Mouse (Mus musculus) adrenal gland, adult 2 months (tissue): Measurements from ENCODE around the gene Ndc1. TPM values are rescaled to one million over a fixed set of nuclear protein-coding genes. Genes with fewer than 3 reads are reported as not detected.

Experiments used
- DNase-seq: peaks from one replicate; pipeline ENCODE4 v3.0.0; 2021
- long read RNA-seq: library from polyadenylated mRNA; stranded (forward); transcript quantifications from one replicate; pipeline ENCODE4 v2.0.0, GENCODE M21; 2021
- polyA plus RNA-seq: library from polyadenylated mRNA; depleted of rRNA; stranded (reverse); fragments of >200 nt; gene quantifications from 2 replicates; pipeline ENCODE4 v1.2.3, GENCODE M21; 2012; rRNA removed
- total RNA-seq, 2 experiments: library from RNA; stranded (reverse); gene quantifications; 2 replicates each; pipeline ENCODE4 v1.2.3; 2021

Gene Ndc1
- total RNA-seq (10 to 100 TPM; 10.7 to 11.3 TPM), polyA plus RNA-seq (15.9 and 17.0 TPM in 2 replicates)
- long read RNA-seq, full-length matches to known transcripts, result 5 of 9 reads
- long read RNA-seq, partial matches to known transcripts, result 0 of 9 reads
- long read RNA-seq, other reads (novel, unspliced or antisense), result 4 of 9 reads

DNA sequence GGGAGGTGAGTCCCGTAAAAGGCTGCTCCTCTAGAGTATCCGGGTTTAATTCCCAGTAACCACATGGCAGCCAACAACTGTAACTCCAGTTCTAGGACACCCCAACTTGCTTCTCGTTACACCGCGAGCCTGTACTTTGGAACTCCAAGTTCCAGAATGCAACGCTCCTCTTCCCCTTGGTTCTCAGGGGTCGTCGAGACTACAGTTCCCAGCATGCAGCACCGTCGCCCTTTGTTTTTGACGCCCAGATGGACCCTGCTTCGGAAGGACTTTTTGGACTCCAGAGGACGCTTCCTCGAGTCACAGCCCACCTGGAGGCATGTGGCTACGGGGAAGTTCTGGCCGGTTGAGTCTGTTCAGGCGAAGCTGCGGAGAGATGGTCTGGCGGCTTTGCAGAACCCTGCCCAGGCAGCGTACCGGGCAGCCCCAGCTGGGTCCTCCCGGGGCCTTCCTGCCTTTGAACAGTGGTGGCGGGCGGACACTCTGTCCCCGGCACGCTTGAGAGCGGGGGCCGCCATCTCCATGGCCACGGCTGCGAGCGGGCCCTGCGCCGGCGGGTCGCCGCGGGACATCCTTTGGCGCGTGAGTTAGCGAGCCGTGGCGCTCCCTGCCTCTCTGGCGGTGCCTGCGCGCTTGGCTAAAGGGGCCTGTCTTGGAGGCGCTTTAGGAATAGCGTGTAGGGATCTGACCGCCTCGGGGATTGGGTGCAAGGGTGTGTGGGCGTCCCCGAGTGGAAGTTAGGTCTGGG is at the start of gene Ndc1:
Ndc1 (plus strand) TSS at position 218 of the 748 bp plus-strand sequence.
- DNase-seq, result peak; percentile 91

DNA sequence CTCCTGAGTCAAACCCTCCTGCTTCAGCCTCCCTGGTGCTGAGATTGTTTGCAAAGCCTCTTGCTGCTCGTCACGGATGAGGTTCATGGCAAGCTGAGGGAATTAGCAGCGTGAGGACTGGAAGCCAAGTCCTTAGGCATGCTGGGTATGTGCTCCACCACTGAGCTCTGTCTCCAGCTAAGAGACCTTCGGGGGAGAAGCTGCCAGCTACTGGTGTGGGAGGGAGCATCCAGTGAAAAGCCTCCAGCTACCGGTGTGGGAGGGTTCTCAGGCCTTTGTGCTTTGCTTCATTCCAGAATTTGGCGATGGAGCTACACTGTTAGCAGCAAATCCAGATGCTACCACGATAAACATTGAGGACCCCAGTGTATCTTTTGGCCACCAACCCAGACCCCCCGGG is 48.9 kb upstream of the Ndc1 start:
- no peak for DNase-seq

DNA sequence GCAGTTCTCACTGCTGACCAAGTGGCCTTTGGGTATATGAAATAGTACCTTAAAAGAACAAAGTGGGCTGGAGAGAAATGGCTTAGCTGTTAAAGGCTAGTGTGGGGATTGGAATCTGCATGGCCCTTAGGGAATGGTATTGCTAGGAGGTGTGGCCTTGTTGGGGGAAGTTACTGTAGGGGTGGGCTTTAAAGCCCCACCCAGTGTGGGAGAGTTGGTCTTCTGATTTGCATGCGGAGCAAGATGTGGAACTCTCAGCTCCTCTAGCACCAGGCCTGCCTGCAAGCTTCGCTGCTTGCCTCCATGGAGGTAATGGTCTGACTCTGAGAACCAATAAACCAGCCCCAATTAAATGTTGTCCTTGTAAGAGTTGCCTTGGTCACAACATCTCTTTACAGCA is 46.5 kb upstream of the Ndc1 start:
- no peak for DNase-seq

DNA sequence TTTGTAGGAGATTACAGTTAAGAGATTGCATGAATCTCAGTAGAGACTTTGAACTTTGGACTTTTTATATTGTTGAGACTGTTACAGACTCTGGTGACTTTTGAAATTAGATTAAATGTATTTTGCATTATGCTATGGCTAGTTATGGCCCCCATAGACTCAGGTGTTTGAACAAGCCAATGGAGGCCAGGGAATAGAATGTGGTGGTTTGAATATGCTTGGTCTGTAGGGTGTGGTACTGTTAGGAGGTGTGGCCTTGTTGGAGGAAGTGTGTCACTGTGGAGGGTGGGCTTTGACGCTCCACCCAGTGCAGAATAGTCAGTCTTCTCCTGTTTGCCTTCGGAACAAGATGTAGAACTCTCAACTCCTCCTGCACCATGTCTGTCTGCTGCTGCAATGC is 44.5 kb upstream of the Ndc1 start:
- no peak for DNase-seq

DNA sequence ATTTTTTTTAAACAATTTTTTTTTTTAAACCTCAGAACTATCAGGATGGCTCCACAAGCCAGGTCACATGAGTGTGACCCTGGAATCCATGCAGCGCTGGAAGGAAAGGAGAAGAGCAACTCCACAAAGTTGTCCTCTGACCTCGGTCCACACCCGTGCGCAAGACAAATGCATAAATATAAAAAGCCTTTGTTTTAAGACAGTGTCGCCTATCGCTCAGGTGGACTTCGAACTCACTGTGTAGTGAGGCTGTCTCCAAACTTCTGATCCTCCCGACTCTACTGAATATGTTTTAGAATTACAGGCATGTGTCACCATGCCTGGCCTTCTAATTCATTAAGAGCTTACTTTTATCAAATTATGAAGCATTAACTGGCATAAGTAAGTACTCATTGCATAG is 39.1 kb upstream of the Ndc1 start:
- DNase-seq, result no peak

DNA sequence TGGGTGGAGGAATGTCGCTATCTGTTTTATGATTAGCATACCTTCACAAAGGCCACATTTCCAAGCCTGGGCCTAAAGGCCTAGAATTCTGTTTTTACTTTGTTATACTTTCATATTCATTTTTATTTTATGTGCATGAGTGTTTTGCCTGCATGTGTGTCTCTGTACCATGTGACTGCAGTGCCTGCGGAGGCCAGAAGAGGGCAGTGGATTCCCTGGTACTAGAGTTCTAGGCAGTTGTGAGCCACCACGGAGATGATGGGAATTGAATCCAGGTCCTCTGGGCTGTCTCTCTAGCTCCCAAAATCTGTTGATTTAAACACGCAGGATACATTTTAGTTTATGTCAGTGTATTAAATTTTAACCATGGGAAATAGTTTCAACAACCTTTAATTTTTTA is 34.1 kb upstream of the Ndc1 start:
- DNase-seq, result no peak

DNA sequence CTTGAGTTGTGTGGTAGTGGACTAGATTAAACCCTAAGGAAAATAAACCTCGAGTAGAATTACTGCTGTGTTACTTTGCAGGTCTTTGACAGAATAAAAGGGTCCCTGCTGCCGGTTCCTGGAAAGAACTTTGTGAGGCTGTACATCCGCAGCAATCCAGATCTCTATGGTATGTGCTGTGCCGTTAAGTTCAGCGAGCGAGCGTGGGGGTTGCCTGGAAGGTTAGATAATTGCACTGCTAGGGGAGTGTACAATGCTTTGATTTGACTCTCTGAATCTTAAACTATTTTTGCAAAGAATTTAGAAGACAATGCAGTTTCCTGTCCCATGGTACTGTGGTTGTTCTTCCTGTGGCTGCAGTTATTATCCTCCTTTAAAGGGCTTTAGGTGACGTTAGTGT is 31.2 kb upstream of the Ndc1 start:
- no peak for DNase-seq

DNA sequence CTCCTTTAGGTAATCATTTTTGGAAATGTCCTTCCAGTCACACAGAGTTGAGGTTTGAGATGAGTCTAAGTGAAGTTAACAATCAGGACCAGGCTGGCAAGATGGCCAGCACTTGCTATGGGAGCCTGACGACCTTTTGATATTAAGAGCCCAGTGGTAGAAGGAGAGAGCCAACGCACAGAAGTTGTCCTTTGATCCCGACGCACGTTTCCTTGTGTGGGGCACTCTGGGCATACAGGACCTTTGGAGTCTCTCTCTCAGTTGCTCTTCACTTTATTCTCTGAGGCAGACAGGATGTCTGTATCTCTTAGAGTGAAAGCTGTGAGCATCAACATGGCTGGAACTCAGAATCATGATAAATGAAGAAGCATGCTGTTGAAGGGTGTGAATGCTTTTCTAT is 30.1 kb upstream of the Ndc1 start:
- DNase-seq, result no peak

DNA sequence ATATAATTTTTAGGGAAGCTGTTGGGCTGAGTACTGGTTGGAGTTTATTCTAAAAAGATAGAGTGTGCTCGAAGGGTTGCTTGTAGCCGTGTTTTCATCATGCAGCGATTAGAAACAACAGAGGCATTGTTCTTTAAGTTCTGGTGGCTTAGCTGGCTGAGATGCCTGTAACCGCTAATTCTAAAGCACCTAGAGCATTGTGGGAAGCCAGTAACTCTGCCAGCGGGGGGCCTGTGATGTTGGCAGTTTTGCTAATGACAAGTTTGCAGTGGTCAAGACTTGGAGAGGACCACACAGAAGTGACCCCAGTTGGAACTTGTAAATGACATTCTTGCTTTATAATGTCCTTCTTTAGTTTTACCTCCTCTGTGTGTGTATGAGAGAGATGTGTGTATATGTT is 26.2 kb upstream of the Ndc1 start:
- DNase-seq, result no peak

DNA sequence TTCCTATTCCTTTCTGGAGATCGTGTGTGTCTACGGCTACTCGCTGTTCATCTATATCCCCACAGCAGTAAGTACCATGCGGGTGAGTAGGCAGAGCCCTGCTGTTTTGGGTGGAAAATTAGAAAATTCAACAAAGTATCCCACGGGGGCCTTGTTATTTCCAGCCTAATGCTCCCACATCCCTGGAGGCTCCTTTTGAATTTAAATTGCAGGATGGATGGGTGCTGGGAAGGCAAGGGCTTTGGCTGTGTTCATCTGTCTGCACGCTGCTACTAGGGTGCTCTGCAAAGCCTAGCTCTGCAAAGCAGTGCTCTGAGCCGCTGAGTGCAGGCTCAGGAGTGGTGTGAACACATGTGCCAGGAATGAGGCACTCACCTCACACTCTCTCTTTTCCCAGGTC is 23.0 kb upstream of the Ndc1 start:
- no peak for DNase-seq

DNA sequence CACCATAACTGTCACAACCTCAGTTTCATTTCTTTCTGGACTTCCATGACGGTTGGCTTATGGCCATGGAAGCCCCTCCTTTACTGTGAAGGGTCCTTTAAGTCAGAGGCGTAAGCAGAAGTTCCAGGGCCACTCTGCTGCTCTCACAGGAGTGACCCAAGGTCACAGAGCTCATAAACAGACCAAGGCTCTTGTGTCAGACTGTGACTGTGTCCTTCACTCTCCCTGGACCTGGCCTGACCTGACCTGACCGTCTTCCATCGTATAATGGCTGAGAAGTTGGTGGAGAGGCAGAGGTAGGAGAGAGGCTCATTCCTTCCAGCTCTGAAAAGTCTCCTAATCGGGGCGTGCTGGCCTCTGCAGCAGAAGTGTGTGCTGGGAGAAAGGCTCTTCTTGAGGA is 20.4 kb upstream of the Ndc1 start:
- DNase-seq, result peak; percentile 67

DNA sequence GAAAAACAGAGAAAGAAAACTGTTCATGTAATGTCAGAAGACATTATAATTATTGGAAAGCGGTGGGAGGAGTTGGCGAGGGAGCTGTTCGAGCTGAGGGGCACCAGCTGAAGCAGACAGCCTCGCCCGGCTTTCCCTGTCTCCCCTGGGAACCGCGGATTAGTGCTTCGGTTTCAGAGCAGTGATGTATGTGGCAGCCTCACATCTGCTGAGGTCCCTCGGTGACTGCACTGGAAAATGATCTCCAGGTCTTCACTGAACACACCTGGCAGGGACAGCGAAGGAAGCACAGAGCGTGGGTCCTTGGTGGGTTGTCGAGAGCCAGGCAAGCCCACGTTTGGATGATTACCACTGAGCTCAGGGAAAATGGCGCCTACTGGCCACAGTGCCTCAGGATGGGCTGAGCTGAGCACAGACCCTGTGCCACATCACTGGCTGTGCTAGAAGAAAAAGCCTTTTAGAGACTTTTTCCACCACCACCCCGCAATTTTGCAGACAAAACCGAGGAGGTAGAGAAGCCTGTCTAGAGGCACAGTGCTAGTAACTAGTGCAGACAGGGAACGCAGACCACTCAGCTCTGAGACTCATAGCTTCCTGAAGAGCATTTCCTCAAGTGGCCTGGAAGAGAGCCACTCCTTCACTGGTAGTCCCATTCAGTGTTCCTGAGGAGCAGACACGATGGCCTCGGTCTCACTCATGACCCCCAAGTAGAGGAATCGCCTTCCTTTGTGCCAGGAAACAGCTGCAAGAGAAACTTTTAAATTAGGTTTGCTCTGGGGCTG is 18.9 kb upstream of the Ndc1 start:
- no peak for DNase-seq

DNA sequence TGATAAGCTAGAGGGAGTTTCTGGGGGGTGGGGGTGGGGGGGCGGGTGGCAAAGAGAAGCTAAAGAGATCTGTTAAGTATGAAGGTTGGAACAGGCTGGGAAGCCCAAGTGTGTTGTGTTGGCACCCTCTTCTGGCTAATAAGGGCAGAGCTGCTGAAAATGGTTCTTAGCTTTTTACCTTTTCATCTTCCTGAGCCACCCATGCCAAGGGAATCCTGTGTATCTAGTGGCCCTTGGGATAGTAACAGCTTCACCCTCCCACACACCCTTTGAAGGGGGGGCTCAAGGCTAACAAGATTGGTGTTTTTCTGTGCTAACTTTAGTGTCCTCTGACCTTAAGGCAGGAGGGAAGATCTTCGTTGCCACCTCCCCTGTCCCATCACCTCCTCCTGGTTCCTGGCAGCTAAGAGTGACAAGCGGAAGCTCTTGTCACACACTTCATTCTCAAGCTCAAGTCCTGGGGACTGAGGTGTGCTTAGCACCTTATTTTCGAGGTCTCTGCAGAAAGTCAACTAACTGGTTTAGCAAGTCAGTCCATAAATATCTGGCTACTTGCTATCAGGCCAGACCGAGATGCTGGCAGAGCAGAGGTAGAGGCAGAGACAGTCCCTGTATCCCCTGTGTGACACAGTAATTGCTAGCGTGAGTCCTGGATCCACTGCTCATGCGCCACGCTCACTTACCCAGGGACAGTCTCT is 18.1 kb upstream of the Ndc1 start:
- DNase-seq, result no peak

DNA sequence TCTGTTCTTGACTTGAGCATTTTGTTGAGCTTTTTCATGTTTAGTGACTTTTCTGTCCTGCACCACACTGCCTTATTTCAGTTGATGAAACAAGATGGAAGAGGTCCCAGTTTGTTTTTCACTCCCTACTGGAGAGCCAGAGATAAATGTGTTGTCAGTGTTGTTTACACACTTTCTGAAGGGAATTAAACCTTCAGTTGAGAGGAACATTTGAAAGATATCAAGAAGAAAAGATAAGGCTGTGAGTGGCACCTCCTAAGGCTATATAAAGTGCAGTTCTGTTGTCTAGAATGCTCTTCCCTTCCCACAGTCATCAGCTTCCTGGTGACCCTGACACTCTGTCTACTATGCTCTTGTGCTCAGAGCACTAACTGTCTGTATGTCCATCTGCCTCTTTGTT is 16.2 kb upstream of the Ndc1 start:
- no peak for DNase-seq

DNA sequence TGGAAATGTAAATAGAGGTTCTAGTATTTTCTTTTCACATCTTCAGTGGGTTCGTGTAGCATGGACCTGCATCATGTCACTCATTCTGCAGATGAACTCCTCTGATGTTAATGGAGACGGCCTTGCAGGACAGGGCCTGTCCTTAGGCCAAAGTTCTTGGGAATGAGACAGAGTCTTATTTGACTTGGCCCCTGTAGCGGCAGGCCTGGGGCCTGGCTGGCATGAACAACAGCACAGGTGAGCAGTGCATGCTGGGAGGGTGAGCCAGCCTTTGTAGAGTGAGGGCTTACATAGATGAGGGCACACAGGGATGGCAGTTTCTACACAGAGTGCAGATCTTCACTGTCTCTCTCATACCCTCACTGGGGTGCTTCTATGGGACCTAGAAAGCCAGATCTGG is 14.0 kb upstream of the Ndc1 start:
- no peak for DNase-seq

DNA sequence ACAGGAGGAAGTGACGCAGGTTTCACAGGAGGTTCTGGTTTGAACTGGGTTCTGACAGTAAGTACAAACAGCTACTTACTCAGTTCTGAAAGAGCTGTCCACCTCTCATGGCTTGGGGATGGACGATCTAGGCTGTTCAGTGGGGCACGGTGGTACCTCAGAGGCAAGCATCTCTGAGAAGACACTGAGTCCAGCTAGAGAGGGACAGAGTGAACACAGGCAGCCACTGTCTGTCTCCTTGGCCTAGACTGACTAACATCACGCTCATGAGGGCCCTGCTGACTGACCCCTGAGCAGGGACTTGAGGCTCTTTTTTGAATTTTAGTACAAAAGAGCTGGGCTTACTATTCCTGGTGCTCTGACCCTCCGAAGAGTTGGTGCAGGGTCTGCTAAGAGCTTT is 13.5 kb upstream of the Ndc1 start:
- DNase-seq, result no peak

DNA sequence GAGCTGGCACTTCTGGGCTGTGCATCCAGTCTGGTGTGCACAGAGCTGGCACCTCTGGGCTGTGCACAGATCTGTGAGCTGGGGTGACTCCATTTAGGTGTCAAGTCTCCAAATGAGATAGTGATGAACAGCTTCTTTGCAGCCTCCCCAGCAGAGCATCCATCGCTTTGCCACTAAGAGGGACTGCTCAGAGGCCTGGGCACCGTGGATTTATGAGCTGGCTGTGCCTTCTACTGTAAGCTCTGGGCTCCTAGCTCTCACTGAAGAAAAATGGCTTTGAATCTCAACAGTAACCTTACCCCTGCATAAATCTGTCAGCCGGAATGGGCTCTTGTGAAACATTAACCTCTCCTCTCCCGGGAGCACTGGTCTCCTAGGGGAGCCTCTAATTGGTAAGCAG is 13.0 kb upstream of the Ndc1 start:
- peak; percentile 40 for DNase-seq

DNA sequence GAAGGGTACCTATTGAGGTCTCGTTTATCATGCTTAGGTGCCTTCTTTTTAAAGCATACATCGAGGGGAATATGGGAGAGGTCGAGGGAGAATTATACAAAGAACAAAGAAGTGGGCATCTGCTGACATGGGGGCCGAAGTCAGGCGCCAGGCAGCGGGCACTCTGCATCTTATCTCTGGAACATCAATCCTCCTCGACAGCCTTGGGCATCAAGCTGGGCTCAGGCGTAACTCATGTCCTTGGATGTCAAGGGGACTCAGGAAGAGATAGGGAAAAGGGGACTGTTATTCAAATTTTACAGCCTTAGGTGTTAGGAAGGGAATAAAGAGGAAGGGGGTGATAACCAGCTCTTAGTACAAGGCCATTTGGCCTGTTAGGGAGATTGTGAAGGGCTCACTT is 10.4 kb upstream of the Ndc1 start:
- peak; percentile 57 for DNase-seq

DNA sequence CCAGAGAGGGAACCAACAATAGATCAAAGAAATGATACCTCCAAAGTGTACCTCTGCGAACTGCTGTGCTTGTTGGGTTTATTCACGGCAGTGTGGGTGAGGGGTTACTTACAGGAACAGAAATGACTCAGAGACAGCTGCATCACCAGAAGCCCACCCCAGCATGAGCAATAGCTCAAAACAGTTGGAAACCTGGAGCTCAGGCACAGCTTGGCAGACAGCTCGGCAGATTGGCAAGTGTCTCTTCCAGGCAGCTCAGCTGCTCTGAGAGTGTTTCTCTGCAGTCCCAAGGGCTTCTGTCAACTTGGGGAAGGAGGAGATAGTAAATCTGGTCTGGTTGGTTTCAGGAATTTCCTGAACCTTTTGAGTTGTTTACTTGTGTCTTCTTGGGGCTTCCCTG is 9.1 kb upstream of the Ndc1 start:
- DNase-seq, result no peak

DNA sequence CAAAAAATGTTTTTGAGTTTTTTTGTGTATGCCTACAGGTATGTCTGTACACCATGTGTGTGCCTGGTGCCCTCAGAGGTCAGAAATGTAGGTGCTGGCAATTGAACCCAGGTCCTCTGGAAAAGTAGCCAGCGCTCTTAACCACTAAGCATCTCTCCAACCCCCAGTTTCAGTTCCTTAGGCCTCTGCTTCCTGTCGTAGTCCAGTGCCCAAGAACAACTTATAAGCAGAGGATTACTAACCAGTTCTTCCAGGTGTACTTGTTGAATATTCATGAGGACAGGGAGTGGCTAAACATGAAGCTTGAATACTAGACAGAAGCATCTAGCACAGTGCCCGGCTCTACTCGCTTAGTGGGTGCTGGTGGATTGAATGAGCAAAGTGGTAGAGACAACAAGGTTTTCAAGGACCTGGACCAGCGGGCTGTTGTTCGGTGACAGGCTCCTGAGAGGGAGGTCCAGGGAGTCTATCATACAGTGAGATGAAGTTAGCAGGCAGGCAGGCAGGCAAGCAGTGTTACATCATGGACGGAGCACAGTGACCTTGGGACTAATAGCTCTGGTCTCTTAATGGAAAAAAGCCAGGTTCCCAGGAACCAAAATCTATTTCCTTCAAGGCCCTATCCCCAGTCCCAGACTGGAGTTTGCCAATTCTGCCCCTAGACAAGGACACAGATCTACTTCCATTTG is 7.0 kb upstream of the Ndc1 start:
- peak; percentile 46 for DNase-seq

DNA sequence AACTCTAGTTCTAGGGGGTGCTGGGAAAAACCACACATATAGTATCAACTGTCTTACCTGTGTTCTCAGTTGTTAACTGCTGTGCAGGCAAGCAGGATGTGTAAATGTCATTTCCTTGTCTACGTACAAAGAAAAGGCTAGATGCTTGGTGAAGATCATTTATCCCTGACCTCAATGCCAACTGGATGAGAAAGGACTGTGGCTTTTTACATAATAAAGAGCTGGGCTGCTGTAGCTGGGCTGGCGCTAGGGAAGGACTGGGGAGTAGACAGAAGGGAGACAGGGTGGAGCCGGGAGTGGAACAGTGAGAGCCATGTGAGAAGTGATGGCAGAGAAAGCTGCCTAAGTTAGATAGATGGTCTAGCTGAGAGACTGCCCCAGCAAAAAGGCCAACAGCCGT is 4.8 kb upstream of the Ndc1 start:
- DNase-seq, result no peak

DNA sequence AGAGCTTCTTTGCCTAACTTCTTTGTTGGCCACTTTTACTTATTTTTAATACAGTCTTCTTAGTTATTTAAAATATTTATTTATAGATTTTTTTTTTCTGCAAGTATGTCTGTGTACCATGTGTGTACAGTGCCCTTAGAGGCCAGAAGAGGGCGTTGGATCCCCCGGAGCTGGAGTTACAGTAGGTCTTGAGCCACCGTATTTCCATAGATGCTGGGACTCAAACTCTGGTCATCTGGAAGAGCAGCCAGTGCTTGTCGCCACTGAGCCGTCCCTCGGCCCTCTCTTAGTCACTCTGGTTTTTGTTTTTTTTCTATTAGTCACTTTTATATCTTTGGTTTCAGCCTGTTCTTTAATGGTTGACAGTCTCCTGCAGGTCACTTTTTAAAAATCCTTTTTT is 4.0 kb upstream of the Ndc1 start:
- DNase-seq, result no peak
